In genomic region chr10:59817528-59817927, GRCm38 (mm10) we compare ENCODE assay signal across 10 mouse cellular contexts.
DNase-seq lines count a peak whose midpoint lies in the region; ATAC-seq and TF ChIP-seq lines count a peak whose summit lies in the region.
"Had no signal": no experiment of that assay in that cellular context is flagged by ENCODE, and none has a peak within 500 bp of the region (broad histone marks: within the 10 kb centered on the region; RNA-seq: fewer than 3 reads in every experiment).

No protein-coding gene starts in this region.

- intact Hi-C loops in gastrocnemius, adult 2 months (cut with DNase I), result loop anchor here (5.0 kb wide), 2 partner anchors 50 to 365 kb away; no protein-coding TSS in a partner anchor
- intact Hi-C loops in heart, postnatal 14 days (cut with DNase I), result loop anchor here (5.0 kb wide), 2 partner anchors 45 to 365 kb away; no protein-coding TSS in a partner anchor

- no peaks in the 10 kb centered on the region for H3K36me3 ChIP-seq in midbrain, embryonic 14.5 days (ENCODE audit: control insufficient read depth, insufficient read depth, low read length)
- no peaks in the 10 kb centered on the region for H3K36me3 ChIP-seq in midbrain, embryonic 13.5 days
- H3K36me3 ChIP-seq: embryonic facial prominence, embryonic 12.5 days; lung, embryonic 15.5 days had no signal

- no peak overlapping the region for H3K4me2 ChIP-seq in midbrain, embryonic 14.5 days (ENCODE audit: low read length)
- H3K4me2 ChIP-seq in midbrain, embryonic 13.5 days (replicated peaks), result no peak overlapping the region
- H3K4me2 ChIP-seq: embryonic facial prominence, embryonic 12.5 days; lung, embryonic 15.5 days had no signal

- H3K27me3 ChIP-seq in midbrain, embryonic 14.5 days (ENCODE audit: control insufficient read depth, insufficient read depth, low read length), result no peaks in the 10 kb centered on the region
- no peaks in the 10 kb centered on the region for H3K27me3 ChIP-seq in midbrain, embryonic 13.5 days
- H3K27me3 ChIP-seq: embryonic facial prominence, embryonic 12.5 days; lung, embryonic 15.5 days had no signal

- 39% methylated on average over 2 of the region's 2 CpGs for WGBS in midbrain, embryonic 14.5 days
- 40% methylated on average over 2 of the region's 2 CpGs for WGBS in midbrain, embryonic 13.5 days

- no peaks in the 10 kb centered on the region for H3K9me3 ChIP-seq in midbrain, embryonic 14.5 days (ENCODE audit: control insufficient read depth, low read length)
- H3K9me3 ChIP-seq in midbrain, embryonic 13.5 days, result no peaks in the 10 kb centered on the region
- H3K9me3 ChIP-seq: embryonic facial prominence, embryonic 12.5 days; lung, embryonic 15.5 days had no signal

- no peak overlapping the region for H3K4me3 ChIP-seq in gastrocnemius, adult 2 months
- no peak overlapping the region for H3K4me3 ChIP-seq in midbrain, embryonic 14.5 days (replicated peaks; ENCODE audit: low read depth, low read length)
- no peak overlapping the region for H3K4me3 ChIP-seq in midbrain, embryonic 13.5 days (replicated peaks)
- H3K4me3 ChIP-seq: embryonic facial prominence, embryonic 12.5 days; lung, embryonic 15.5 days had no signal

- H3K9ac ChIP-seq in midbrain, embryonic 14.5 days (replicated peaks; ENCODE audit: low read length), result no peak overlapping the region
- H3K9ac ChIP-seq in midbrain, embryonic 13.5 days (replicated peaks), result no peak overlapping the region
- H3K9ac ChIP-seq: embryonic facial prominence, embryonic 12.5 days; lung, embryonic 15.5 days had no signal

- DNase-seq in gastrocnemius, adult 2 months, result no peak
- DNase-seq in gastrocnemius, postnatal 25 days, result no peak
- peak; percentile 77 for DNase-seq in midbrain, embryonic 14.5 days
- DNase-seq in cerebellum, postnatal 25 days, result peak; percentile 33 to 61
- DNase-seq in thymus, postnatal 10 days (ENCODE audit: low spot score in 2 of 2), result peak; percentile 16 to 53
- DNase-seq in heart, postnatal 14 days, result no peak
- no peak for DNase-seq in c-Kit-positive CD71-positive TER-119-positive erythroid progenitor cells, embryonic 14.5 days (ENCODE audit: low spot score)

- H3K27ac ChIP-seq in gastrocnemius, adult 2 months, result no peak overlapping the region
- no peak overlapping the region for H3K27ac ChIP-seq in midbrain, embryonic 14.5 days (replicated peaks; ENCODE audit: low read depth, low read length)
- H3K27ac ChIP-seq in midbrain, embryonic 13.5 days, result no peak overlapping the region
- H3K27ac ChIP-seq: embryonic facial prominence, embryonic 12.5 days; lung, embryonic 15.5 days had no signal

- ATAC-seq in midbrain, embryonic 14.5 days (ENCODE audit: low FRiP score, low TSS enrichment), result peak; percentile 70; the same call in 1 of the 2 replicates
- ATAC-seq in midbrain, embryonic 13.5 days, result no peak

- TF ChIP-seq CTCF in gastrocnemius, adult 2 months (IDR thresholded peaks at IDR 0.05), result peak; percentile 63

- H3K4me1 ChIP-seq in midbrain, embryonic 14.5 days (ENCODE audit: control insufficient read depth, insufficient read depth, low read length), result no peaks in the 10 kb centered on the region
- H3K4me1 ChIP-seq in midbrain, embryonic 13.5 days (replicated peaks), result peaks cover 13% of the 10 kb centered on the region

Comparison
In these comparisons a context has a peak if more than half of its experiments do, and no peak if none do; other contexts are left out.
1. DNase-seq: peak in midbrain, embryonic 14.5 days (single experiment), cerebellum, postnatal 25 days (2 of 2) and thymus, postnatal 10 days (2 of 2); none in gastrocnemius, adult 2 months (single experiment), gastrocnemius, postnatal 25 days (single experiment), heart, postnatal 14 days (0 of 2) and c-Kit-positive CD71-positive TER-119-positive erythroid progenitor cells, embryonic 14.5 days (single experiment).